Mouse (Mus musculus): ENCODE measurements around the gene Kcnj15.

DNA sequence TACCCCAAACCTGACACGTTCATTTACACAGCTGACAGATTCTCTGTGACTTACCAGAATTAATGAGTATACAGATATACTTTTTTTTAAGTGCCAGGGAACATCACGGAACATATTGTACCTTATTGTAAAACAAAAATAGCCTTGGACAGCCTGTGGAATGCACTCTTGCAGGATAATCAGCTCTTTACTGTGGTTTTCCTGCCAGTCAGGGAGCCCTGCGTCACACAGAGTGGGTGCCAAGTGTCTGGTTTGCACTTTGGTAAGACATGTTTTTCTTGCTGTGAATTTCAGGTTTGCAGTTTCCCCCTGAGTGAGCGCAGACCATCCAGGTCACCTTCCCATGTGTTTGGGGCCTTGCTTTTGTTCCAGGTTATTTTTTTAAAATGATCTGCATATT lies 15.8 kb upstream of the Kcnj15 start:
- no peak for TF ChIP-seq POLR2A (IDR thresholded peaks at IDR 0.05; ENCODE audit: control insufficient read depth, extremely low read depth, insufficient read depth, low read length, poor library complexity)
- TF ChIP-seq CTCF (IDR thresholded peaks at IDR 0.05; ENCODE audit: borderline replicate concordance, control insufficient read depth, extremely low read depth, insufficient read depth, low read length, poor library complexity), result no peak

Measured in thymus, adult 2 months (tissue).